Mouse (Mus musculus): ENCODE results near the gene Tll2.

The Tll2 gene

DNA sequence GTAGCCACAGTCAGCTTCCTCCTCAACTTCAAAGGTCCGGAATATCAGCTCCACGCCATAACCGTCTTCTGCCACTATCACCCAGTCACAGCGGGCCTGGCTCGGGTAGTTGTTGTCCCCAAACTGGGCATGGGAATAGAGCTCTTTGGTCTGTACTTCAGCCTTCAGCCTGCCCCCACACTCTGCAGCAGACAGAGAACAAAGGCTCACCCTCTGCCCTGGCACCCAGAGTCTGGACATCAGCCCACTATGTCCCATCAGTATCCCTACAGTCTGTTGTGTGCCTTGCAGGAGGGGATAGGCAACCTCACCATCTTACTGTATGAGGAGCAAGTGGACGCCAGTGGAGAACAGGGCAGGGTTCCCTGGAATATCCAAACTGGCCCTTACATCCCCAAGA is 120.3 kb downstream of the Tll2 start:
- no peak for DNase-seq

DNA sequence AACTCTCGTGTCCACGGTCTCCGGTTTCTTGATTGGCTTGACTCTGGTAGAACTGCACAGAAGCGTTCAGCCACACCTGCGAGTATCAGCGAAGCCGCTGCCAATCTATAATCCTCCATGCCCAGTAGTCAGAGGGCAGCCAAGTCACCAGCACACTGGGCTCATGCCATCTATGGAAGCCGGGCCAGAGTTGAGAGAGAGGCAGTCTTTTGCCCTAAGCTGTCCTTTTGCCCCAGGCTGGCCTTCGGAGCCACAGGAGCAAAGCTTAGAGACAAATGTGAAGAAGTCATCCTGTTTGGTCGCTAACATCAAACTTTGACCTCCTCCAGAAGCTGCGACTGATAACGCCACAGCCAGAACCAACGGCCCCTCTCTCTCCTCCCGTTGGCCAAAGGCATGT is 123.0 kb downstream of the Tll2 start:
- no peak for DNase-seq

DNA sequence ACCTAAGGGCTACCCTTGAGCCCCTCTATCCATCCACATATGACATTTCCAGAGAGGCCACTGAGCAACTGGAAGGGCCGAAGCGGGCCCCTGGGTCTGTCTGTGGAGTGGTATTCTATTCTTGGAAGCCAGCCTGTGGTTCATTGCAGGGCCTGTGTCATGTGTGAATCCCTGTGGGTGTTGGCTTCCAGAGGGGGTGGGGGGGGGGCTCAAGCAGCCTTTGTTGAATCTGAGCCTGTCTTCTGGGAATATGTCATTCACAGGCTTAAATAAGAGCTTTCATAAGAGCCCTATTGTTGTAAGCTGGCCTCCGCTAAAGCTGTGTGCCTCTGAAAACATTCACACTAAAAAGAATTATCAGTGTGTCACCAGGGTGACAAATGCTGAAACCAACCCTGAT is 125.0 kb downstream of the Tll2 start:
- no peak for DNase-seq

DNA sequence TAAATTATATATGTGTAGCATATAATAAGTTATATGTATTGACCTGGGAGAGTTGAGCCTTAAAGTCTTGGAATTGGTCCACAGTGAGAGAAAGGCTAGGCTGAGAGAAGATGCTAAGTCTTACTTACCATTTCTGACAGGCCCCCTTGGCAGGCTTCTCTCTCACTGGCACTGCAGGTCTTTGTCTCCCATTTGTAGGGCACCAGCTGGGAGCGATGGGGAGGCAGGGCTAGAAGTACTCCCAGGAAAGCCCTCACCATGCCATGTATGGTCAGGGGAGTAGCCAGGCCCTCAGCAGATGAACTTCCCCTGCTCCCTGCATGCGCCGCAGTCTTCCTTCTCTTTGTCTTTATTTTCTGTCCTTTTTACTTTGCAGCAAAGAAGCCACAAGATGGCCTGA is 129.7 kb downstream of the Tll2 start, which contains the start of gene Opalin:
Gene Opalin (minus strand): TSS at position 208 of the 400 bp plus-strand sequence.
- DNase-seq, result no peak

GRCm38 (mm10) chr19:41073746-41074455 is 132.7 kb downstream of the Tll2 start:
- no peak for DNase-seq

- DNase-seq, result peak; percentile 93 to 94
These were observed 135.1 kb downstream of the Tll2 start for GRCm38 (mm10) chr19:41071500-41071899.

GRCm38 (mm10) chr19:41054702-41055101 is 151.9 kb downstream of the Tll2 start:
- no peak for DNase-seq

DNA sequence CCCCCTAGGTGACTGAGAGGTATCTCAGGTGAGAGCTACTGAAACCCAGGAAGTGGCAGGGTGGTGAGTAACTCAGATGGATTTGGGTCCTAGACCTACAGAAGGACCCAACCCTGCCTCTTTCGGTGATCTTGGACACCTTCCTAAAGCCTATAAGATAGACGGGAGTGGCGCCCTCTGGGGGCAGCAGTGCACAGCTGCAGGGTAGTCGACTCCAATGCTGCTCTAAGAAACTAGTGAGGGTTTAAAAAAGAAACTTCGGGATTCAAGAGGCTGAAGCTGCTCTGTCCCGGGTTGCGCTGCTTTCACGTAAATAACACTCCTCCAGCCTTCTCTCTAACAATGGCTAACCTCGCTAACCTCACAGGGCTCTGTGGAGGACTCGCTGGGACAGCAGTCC is 153.1 kb downstream of the Tll2 start:
- peak; percentile 84 to 86 for DNase-seq

DNA sequence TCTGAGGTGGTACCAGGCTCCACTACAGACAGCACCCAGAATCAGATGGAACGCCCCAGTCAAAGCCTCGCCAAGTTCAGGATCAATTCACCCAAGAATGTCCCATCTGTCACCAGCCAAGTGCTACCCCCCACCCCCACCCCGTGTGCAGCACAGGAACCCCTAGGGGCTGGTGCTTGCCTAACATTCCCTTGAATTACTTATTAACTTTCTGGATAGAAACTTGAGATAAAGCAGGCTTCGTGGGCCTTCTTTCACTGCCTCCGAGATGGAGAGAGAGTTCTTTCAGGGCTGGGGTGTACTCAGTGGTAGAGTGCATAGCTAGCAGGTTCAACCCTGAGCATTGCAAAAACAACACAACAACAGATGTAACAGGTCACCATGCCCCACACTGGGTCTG is 154.4 kb downstream of the Tll2 start:
- no peak for DNase-seq

DNA sequence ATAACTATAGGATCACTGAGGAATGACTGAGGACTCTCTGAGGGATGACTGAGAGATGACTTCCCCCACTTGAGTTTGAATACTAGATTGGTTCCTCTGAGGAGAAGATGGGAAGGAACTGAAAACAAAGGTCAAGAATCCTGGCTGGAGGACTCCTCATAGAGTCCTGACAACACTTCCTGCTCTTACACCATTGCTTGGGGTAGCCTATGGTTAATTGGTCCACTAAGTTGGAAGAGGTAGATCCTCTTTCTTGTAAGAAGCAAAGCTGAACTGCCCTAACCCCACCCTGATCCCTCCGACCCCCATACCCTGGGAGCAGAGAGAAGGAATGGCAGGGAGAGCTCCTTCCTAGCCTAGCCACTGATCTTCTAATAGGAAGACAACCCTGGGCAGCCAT is 154.9 kb downstream of the Tll2 start:
- no peak for DNase-seq

DNA sequence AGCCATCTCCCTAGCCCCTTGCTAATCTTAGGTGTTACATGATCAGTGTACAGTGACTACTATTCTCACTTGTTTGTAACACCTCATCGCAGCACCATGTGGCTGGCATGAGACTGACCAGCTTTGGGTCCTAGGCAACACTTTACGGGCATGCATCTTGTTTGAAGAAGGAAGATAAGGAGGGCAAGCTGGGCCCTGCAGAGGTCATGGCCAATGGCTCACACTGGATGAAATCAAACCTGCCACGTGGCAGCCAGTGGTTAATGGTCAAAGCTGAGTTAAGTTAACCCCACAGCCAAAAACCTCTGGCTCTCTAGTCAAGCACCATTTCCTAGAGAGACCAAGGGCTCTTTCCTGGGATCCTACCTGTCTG is 158.5 kb downstream of the Tll2 start:
- DNase-seq, result no peak

DNA sequence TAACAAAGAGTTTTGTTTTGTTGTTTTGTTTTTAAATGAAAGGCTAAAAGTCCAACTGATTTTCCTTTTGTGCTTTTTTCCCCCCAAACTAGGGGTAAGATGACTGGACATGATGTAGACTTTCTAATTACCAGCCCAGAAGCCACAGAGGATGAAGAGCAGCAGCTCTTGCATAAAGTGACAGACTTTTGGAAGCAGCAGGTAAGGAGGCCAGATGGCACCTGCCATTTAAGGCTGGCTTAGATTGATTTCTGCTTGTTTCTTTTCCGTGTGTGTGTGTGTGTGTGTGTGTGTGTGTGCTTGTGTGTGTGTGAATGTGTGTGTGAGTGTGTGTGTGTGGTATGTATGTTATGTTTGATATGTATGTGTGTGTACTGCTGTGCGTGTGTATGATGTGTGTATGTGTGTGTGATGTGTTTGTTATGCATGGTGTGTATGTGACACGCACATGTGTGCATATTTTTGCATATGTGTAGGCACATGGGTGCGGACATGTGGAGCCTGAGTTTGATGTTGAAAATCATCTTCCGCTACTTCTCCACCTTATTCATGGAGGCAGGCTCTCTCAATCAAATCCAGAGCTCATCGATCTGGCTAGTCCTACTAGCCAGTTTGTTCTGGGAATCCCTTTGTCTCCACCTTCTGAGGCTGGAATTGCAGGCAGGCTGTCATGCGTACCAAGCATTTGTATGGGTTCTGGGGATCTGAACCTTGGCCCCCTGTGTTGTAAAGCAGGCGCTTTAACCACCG is 159.0 kb downstream of the Tll2 start:
- DNase-seq, result no peak

GRCm38 (mm10) chr19:41045091-41045770 is 161.4 kb downstream of the Tll2 start:
- no peak for DNase-seq

GRCm38 (mm10) chr19:41039110-41039509 is 167.5 kb downstream of the Tll2 start:
- DNase-seq, result peak; percentile 35 to 39

- DNase-seq, result no peak
These were observed 170.7 kb downstream of the Tll2 start for GRCm38 (mm10) chr19:41035809-41036551.
